Mouse (Mus musculus): ENCODE measurements around the gene Golga7b.

Golga7b gene

DNA sequence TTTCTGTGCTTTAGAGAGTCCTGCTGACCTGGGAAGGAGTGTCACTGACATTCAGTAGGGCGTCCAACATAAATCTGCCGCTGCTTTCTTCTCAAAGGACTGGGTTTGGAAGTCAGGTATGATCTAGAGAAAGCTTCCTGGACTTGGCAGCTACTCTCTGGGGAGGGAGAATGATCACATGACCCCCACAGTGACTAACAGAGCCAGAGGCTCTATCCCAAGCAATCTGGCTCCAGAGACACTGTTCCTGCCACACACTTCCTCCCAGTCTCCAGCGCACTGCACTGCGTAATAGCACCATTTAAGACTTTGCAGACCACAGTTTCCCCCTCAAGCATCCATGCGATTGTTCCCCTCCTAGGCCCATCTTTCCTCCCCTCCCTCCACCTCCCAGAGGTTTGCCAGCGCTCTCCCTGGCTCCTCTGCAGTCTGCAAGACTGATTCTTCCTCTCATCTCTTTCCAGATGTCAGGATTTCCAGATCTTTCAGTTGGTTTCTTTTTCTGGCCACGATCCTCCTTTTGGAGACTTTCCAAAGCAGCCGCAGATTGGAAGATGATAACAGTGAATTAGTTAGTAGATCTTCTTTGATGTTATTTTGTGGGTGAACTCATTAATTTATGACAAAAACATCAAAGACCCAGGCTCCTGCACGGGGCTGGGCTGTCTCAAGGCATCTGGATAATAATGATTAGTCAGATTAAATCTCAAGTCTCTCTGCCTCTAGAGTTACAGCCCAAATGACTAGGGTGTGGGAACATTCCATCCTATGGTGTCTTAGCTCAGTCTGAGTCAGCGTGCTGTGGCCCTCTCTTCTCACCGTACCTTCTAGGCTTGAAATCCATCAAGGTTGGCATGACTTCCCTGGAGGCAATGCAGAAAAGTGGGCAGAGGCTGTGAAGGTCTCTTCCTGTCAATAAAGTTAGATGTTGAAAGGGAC, 2.9 kb downstream of the Golga7b start:
- DNase-seq (ENCODE audit: low spot score in 2 of 2) = no peak

DNA sequence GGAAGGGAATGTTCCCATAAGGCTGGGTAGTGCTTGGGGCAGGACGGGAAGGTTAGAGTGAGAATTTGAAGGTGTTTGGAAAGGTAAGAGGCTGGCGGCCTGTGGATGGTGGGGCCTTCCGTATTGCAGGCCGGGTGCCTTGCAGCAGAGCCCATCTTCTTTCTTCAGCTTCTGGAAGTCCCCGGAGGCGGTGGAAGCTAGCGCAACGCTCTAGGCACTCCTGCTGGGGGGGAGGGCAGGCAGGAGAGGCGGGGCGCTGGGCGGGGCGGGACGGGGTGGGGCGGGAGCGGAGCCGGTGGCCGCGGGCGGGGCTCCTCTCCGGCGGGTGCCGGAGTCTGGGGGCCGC, 8.0 kb downstream of the Golga7b start:
- DNase-seq (ENCODE audit: low spot score in 2 of 2) = no peak

GRCm38 (mm10) chr19:42255784-42256610, 8.6 kb downstream of the Golga7b start:
- DNase-seq (ENCODE audit: low spot score in 2 of 2) = peak; percentile 67 to 84

DNA sequence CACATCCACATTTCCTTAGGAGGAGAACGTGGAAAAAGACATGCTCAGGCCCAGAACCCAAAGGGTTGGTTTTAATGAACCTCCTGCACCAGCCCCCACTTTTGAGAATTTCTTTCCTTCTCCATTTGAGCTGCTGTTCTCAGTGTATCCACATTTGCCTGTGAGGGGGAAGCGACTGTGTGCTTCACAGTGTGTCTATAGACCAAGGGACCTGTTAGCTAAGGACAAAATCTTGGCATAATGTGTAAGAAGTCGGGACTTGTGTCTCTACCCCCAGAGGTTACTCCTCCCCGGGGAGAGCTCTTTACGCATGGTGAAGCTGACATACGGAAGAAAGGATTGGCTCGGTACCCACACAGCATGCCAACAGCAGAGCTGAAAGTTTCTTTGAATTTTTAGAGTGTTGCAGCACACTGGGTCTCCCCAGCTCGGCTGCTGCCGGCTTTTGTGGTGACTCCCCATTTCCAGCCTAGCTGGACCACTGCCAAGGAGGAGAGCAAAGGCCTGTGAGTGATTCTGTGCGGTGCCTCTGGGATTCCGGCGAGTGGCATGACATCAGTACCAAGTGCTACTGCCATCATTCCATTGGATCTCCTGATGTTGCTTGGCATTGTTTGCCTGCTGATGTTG, 9.4 kb downstream of the Golga7b start:
- no peak for DNase-seq (ENCODE audit: low spot score in 2 of 2)

DNA sequence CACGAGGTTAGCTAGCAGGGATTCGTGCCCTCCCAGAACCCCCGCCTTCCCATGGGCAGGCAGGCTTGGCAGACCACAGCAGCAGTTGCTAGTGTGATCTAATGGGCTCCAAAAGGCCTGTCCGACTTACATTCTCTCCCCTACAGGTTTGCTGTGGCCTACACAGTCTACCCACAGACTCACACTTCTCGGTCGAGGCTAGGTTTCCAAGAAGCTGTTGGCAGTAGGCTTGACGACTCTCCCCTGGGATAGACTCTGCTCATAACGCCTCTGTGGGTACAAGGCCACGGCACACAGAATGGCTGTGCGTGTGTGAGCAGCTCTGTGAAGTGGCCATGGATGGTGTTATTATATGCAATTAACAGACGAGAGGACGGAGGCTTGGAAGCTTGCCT, 9.9 kb downstream of the Golga7b start:
- DNase-seq (ENCODE audit: low spot score in 2 of 2) = no peak

DNA sequence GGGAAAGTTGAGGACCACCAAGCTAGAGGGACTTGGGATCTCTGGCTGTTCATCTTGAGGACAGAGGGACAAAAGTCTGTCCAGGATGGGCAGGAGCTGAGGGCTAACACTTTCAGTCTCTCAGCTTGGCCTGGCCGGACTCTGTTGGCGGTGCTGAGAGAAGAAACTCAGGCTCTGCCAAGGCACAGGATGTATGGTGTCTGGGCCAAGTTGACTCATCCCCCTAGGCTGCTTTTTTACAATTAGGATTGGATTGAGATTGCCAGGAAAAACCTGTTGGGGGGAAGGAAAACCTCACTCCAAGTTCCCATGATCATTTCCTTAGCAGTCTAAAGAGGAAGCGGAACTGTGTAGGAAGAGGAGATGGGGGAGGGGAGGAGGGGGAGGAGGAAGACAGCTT, 10.7 kb downstream of the Golga7b start:
- no peak for DNase-seq (ENCODE audit: low spot score in 2 of 2)

DNA sequence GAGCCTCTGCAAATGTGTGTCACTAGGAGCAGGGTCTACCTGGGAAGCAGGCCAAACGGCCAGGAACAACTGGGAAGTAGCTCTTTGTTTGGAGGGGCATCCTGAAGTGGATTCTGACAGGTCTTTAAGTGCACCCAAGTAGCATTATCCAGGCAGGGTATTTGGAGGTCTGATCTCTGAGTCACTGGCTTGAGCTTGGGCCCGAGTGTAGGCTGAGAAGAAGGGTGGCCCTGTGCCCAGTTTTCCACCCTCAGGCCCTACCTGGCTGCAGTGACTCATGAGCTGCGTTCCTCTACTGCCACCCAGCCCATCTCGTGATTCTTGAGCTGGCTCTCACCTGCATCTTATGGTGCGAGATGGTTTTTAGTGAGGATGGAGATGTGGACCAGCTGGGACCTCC, 11.2 kb downstream of the Golga7b start:
- DNase-seq (ENCODE audit: low spot score in 2 of 2) = no peak

- DNase-seq (ENCODE audit: low spot score in 2 of 2) = no peak
Measured at GRCm38 (mm10) chr19:42260486-42260885, 13.1 kb downstream of the Golga7b start.

DNA sequence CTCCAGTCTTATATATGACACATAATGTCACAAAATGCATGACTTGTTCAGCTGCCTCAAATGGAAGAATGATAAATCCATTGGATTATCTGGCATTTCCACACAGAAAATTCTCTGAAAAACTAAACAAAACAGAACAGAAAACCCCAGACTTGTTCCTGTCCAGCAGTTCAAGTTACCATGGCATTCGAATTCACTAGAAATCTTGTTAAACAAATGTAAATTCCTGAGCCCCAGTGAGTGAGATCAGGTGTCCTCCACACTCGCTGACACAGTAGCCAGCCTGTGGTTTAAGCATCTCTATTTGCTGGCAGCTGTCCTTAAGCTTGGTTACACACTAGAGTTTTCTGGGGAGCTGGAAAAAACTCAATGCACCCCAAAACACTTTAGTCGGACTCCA, 16.1 kb downstream of the Golga7b start:
- no peak for DNase-seq (ENCODE audit: low spot score in 2 of 2)

- DNase-seq (ENCODE audit: low spot score in 2 of 2) = no peak
Measured at GRCm38 (mm10) chr19:42268337-42268736, 21.0 kb downstream of the Golga7b start.

DNA sequence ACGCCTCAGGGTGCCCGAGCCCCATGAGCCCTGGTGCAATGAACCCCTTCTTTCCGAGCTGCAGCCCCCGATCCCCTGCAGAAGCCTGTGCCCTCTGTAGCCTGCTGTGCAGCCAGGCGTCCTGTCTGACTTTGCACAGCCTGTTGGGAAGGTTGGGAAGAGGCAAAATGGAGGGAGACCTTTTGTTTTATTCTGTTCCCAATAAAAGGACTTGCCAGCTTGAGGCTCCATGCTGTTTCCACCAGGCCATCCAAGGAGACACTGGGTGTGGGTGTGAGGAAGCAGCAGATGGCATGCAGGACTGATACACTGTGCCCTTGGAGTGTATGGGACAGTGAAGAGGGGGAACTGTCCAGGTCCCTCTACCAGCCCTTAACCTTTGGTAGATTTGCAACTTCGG, 22.7 kb downstream of the Golga7b start:
- no peak for DNase-seq (ENCODE audit: low spot score in 2 of 2)

- no peak for DNase-seq (ENCODE audit: low spot score in 2 of 2)
Measured at GRCm38 (mm10) chr19:42271182-42271581, 23.8 kb downstream of the Golga7b start.

- DNase-seq (ENCODE audit: low spot score in 2 of 2) = peak; percentile 46 to 84
Measured at GRCm38 (mm10) chr19:42272003-42272963, 24.9 kb downstream of the Golga7b start.

DNA sequence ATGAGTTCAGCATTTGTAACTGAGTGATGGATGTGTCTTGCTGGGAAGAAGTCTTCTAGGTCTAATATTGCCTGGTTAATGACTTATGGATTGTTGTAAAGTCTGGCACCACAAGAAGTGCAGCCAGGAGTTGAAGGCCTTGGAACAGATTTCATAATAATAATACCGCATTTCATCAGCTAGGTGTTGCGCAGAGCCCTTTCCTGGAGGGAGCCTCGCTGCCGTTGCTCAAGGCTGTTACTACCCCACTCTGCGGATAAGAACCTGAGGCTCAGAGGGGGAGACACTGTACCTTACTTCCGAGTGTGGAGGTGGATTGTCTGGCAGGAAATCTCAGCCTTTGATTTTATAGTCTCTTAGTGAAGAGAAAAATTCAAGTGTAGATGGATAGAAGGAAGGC, 29.9 kb downstream of the Golga7b start:
- no peak for DNase-seq (ENCODE audit: low spot score in 2 of 2)

- no peak for DNase-seq (ENCODE audit: low spot score in 2 of 2)
Measured at GRCm38 (mm10) chr19:42278461-42278860, 31.1 kb downstream of the Golga7b start.

DNA sequence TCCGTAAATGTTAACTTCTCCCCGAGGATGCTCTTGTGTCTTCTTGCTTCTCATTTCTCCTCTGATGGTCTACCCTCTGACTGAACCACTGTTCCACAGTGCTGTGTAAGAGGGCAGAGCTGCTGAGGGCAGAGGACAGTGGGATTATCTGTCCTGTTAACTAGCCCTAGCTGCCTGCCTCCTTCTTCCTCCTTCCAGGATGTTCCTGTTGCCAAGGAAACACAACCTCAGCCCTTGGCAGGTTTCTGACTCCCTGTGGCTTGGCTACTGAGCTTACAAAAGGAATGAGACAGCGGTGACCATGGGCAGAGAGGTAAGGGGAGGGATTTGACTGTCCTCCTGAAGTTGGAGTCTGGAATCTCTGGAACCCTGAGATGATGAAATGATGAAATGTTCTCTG, 32.2 kb downstream of the Golga7b start:
- no peak for DNase-seq (ENCODE audit: low spot score in 2 of 2)

DNA sequence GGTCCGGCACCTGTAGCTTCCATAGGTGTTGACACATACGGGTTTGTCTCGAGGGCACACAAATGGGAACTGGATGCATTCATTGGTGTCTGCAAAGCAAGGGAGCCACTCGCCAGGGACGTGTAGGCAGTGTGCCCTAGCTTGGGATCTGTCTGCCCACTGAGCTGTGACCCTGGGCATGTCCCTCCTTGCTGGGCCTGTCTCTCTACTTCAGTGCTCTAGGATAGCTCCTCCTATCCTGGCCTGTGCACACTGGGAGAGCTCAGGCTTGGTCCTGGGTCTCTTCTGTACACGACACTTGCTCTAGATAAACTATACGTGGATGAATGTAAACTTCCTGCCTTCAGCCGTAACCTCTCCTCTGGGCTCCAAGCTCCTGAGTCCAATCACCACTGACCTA, 36.8 kb downstream of the Golga7b start:
- DNase-seq (ENCODE audit: low spot score in 2 of 2) = no peak

GRCm38 (mm10) chr19:42288361-42288760, 41.0 kb downstream of the Golga7b start:
- DNase-seq (ENCODE audit: low spot score in 2 of 2) = no peak

- no peak for DNase-seq (ENCODE audit: low spot score in 2 of 2)
Measured at GRCm38 (mm10) chr19:42290954-42291661, 43.7 kb downstream of the Golga7b start.

DNA sequence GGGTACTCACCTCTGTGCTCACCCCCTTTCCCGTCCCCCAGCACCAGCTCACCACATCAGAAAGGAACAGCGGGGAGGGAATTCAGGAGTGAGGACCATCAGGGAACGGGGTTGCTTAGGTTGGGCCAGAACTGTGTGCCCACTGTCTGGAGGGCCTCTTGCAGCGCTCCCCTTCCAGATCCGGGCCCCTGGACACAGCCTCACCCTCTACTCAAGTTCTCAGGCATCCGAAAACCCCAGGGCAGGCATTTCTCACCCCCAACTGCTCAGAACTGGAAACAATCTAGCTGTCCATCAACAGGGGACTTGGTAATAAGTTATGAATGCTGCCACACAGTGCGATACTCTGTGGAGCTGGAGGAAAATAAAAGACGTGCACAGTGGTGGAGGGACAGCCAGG, 44.7 kb downstream of the Golga7b start:
- DNase-seq (ENCODE audit: low spot score in 2 of 2) = no peak

GRCm38 (mm10) chr19:42293216-42293615, 45.8 kb downstream of the Golga7b start:
- no peak for DNase-seq (ENCODE audit: low spot score in 2 of 2)

All from spleen, postnatal 4 days (tissue).